Mouse (Mus musculus) T-helper 2 cell (primary cell): ENCODE results near the gene Dctn3.

Source experiments
- in situ Hi-C: fragments of 300-600 bp; cut with MboI, MseI; formaldehyde crosslinking; loops from one replicate; pipeline ENCODE4 v1.15.1; 2025; ENCODE audit warnings: high pct_unique_total_duplicates

Dctn3 gene

DNA sequence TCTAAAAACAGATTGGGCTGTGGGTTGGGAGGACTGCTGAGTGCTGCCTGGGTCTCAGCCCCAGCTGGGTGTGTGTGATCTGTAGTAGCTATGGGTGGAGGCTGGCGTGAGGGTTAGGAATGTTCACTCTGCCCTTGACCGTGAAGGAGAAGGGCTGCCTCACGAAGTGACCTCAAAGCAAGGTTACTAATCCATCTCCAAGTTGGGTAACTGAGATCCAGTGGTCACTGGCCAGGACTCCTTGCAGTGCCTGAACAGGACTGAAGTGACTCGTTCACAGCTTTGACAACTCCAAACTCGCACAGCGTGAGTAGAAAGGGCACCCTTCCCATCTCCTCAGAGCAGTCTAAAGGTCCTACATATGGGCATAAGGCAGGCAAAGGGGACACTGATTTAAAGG, 44.1 kb downstream of the Dctn3 start:
- in situ Hi-C loops: no loop called here

- in situ Hi-C loops: no loop called here
These were observed 45.9 kb downstream of the Dctn3 start for GRCm38 (mm10) chr4:41677006-41677629.

DNA sequence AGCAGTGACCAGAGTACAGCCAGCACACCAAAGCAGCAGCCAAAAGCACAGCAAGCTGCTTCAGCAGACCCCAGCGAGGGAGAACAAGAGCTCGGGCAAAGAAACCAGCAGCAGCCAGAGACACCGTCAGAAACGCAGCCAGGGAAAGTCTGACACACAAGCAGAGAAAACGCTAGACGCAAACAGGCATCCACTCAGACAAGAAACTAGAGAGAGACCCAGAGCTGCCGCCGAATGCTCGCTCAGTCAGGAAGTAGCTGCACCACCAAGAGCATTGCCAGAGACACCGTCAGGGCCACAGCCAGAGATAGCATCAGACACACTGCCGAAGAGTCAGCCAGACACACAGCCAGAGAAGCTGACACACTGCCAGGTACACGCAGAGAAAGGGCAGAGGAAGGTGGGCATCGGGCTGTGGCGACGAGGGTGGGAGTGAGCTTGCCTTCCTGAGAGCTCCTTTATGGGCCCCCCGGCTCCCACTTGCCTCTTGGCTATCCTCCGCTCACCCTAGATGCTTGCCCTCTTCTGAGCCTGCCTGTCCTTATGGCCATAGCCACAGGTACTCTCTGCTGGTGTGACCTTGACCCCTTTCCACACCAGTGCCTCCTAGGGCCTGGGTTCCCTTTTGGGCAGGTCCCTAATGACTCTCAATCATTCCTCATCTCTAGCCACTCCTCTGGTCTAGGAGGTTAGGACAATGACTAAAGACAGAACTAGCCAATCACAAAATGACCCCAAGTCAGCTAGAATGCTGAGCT, 46.5 kb downstream of the Dctn3 start:
- in situ Hi-C loops: no loop called here

DNA sequence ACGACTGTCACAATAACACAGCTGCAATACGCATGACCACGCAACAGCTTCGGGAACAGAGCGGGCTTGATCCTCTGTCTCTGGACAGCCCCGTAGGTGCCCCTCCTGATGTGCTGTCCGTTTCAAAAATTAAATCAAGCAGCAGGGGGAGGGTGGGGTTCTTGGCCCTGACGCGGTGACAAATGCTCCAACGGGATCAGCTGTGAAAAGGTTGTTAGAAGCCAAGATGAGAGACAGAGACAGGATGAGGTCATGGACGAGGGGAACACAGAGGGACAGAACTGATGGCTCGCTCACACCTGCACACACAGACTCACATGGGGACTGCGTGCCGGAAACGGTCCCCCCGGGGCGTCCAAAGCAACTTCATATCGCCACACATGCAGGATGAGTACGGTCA, 49.8 kb downstream of the Dctn3 start:
- in situ Hi-C loops: no loop called here

- in situ Hi-C loops: no loop called here
These were observed 50.4 kb downstream of the Dctn3 start for GRCm38 (mm10) chr4:41672522-41672963.

- in situ Hi-C loops: no loop called here
These were observed 50.9 kb downstream of the Dctn3 start for GRCm38 (mm10) chr4:41671963-41672480.

DNA sequence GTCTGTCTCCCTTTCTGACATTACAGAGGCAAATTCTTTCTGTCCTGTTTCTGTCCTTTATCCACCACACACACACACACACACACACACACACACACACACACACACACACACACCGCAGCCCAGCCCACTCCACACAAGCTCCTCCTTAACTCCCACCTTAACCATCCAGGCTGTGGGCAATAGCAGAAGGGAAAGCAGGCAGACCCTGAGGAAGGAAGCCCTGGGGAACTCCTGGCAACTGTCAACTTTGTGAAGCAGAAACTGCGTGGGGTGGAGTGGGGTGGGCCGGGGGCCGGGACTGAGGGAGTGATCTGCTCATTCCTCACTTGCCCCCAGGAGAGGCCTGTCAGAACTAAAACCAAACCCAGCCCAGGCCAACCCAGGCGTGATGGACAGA, 51.5 kb downstream of the Dctn3 start:
- in situ Hi-C loops: no loop called here

GRCm38 (mm10) chr4:41670836-41671235, 52.1 kb downstream of the Dctn3 start:
- in situ Hi-C loops: no loop called here

DNA sequence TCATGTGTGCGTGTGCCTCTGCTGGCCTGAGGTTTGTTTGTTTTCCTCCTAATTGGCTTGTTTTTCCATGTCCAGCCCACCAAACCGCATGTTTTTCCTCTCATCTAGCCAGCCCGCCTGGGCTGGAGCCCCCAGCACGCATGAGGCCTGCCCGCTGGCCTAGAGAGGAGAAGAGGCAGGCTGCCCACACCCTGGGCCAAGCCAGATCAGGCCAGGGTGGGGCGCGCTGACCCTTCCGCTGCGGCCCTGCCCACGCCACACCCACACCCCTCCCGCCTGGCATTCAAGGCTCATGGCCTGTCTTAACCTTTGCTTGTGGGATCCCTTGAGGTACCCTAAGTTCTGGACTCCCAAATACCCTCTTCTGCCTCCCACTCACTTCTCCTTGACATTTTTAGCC, 56.3 kb downstream of the Dctn3 start:
- in situ Hi-C loops: no loop called here

DNA sequence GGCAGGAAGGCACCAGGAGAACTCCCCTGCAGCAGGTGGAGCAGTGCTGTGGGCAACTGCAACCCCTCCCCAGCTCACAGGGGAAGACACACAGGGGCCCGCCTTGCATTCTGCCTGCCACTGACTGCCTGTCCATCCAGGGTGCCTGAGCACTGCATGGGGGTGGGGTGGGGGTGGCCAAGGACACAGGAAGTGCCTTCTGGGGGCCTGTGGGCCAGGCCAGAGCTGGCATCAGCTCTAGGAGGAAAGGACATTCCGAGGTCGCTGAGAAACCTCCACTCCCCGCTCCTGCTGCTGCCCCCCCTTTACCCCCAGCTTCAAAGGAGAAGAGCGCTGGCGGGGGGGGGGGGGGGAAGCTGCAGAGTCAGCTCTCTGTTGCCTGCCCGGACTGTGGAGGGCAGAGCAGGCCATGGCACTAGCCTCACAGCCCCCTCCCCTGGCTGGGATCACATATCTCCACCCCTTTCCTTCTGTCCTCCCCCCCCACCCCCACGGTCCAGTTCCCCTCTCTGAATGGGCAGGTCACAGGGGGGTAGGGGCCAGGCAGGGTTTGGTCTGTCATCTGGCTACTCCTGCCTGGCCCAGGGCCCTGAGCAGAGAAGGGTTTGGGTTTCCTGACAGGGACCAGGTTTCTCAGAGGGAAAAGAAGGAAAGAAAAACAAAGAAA, 57.8 kb downstream of the Dctn3 start:
- in situ Hi-C loops: no loop called here
